Mouse (Mus musculus) CH12.LX (cell line): ENCODE measurements around the gene Nop2.

Source experiments
- CTCF ChIP-seq, 2 experiments: IDR thresholded peaks in 1 of 2; conservative IDR thresholded peaks in 1 of 2; 2 replicates each; pipeline ENCODE4 v1.5.1; 2011 to 2012; ENCODE audit warnings: low read depth in 2 of 2, low read length in 2 of 2, improper control_type of control experiment in 1 of 2, inconsistent platforms in 1 of 2, mild to moderate bottlenecking in 1 of 2, moderate library complexity in 1 of 2
- EP300 ChIP-seq: IDR thresholded peaks from 2 replicates; pipeline ENCODE4 v1.6.1; 2011; ENCODE audit warnings: low read length, improper control_type of control experiment
- HCFC1 ChIP-seq: IDR thresholded peaks from 2 replicates; pipeline ENCODE4 v1.6.1; 2012; ENCODE audit warnings: low read depth, mild to moderate bottlenecking, inconsistent platforms, low read length, improper control_type of control experiment
- IRF4 ChIP-seq: IDR thresholded peaks from 2 replicates; pipeline ENCODE4 v1.6.1; 2014; ENCODE audit warnings: low read depth, mild to moderate bottlenecking, inconsistent platforms, low read length, improper control_type of control experiment
- MYC ChIP-seq: IDR thresholded peaks from 2 replicates; pipeline ENCODE4 v1.6.1; 2011; ENCODE audit warnings: low read depth, mild to moderate bottlenecking, improper control_type of control experiment, low read length
- POLR2A ChIP-seq: IDR thresholded peaks from 2 replicates; pipeline ENCODE4 v1.6.1; 2011; ENCODE audit warnings: low read depth, mild to moderate bottlenecking, improper control_type of control experiment, low read length
- SIN3A ChIP-seq: IDR thresholded peaks from 2 replicates; pipeline ENCODE4 v1.6.1; 2012; ENCODE audit warnings: low read length, improper control_type of control experiment, inconsistent platforms
- SMC3 ChIP-seq: IDR thresholded peaks from 2 replicates; pipeline ENCODE4 v1.6.1; 2011; ENCODE audit warnings: low read depth, low read length, improper control_type of control experiment
- TBP ChIP-seq: conservative IDR thresholded peaks from 2 replicates; pipeline ENCODE4 v1.6.1; 2011; ENCODE audit warnings: low read depth, low read length, improper control_type of control experiment
- ZNF384 ChIP-seq: IDR thresholded peaks from 2 replicates; pipeline ENCODE4 v1.6.1; 2012; ENCODE audit warnings: low read depth, low read length, improper control_type of control experiment, inconsistent platforms

GRCm38 (mm10) chr6:125132470-125132869 is 761 bp downstream of the Nop2 start:
- TF ChIP-seq IRF4: no peak
- 0 out of 2 replicates have a peak, but pooled peaks have one; percentile 24 for TF ChIP-seq MYC
- no peak for TF ChIP-seq TBP
- TF ChIP-seq CTCF (conservative IDR thresholded peaks at IDR 0.05 in 1 of 2, IDR thresholded peaks at IDR 0.05 in 1 of 2; ENCODE audit: low read depth in 2 of 2, low read length in 2 of 2): no peak
- TF ChIP-seq SMC3: no peak
- no peak for TF ChIP-seq HCFC1
- TF ChIP-seq SIN3A: peak; percentile 64
- TF ChIP-seq ZNF384: no peak
- no peak for TF ChIP-seq POLR2A
- no peak for TF ChIP-seq EP300
